Mouse (Mus musculus): ENCODE results near the gene Usf1. TPM values are rescaled to one million over a fixed set of nuclear protein-coding genes. Genes with fewer than 3 reads are reported as not detected.

The Usf1 gene
- 2.3 TPM for polyA plus RNA-seq (2014; fragmentation: Illumina TruSeq; extraction: RNeasy Lipid Tissue Mini Kit (QIAGEN cat#74804); ENCODE audit: low read depth, low replicate concordance)

GRCm38 (mm10) chr1:171410947-171411484 is at the start of gene Usf1:
Gene Usf1 (plus strand): TSS chr1:171411313.

DNA sequence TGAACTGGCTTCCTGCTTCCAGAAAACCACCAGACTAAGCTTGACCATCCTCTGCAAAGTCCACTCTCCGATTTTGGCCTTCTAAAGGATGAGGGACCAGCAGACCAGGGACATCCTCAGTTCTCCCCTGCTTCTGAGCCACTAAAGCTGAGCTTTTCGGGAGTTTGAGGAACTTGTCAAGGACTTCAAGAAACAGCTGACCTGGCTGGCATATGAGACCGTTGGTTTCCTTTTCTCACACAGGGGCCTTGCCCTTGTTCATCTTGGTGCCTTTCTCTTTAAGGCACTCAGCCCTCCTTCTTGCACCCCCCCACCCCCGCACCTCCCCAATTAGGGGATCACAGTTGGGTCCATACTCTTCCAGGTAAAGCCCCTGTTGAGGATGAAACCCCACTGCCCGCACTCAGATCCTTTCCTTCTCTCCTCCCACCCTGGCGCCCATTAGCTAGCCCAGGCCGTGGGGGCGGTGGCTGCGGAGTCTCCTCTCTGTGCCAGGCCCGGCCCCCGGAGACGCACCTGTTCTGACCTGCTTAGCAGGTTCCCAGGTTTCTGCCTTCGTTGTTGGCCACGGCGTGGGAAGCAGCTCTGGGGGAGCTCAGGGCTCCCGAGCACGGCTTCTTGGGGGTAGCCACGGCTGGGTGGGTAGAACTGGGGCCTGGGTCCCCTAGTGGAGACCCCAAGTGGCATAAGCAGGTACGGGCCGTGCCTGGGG is 41.1 kb upstream of the Usf1 start, which contains the start of gene Nectin4:
Nectin4 (plus strand) TSS at position 255 of the 712 bp plus-strand sequence.

GRCm38 (mm10) chr1:171388376-171389102 is 22.6 kb upstream of the Usf1 start, which contains the start of gene Arhgap30:
Gene Arhgap30 (plus strand): TSS chr1:171388954.

GRCm38 (mm10) chr1:171418660-171419059 is 7.5 kb downstream of the Usf1 start, which contains the start of gene Tstd1:
Gene Tstd1 (plus strand): TSS chr1:171418872.

GRCm38 (mm10) chr1:171437264-171438013 is 26.3 kb downstream of the Usf1 start, which contains the start of gene F11r:
Gene F11r (plus strand): TSS chr1:171437535.

Other genes with a start within 250 kb of the Usf1 start
- 14.7 TPM for gene Pcp4l1, start 215.0 kb upstream of the Usf1 start, polyA plus RNA-seq (2014; fragmentation: Illumina TruSeq; extraction: RNeasy Lipid Tissue Mini Kit (QIAGEN cat#74804); ENCODE audit: low read depth, low replicate concordance)
- 117 TPM for gene Nr1i3, start 197.3 kb upstream of the Usf1 start, polyA plus RNA-seq (2014; fragmentation: Illumina TruSeq; extraction: RNeasy Lipid Tissue Mini Kit (QIAGEN cat#74804); ENCODE audit: low read depth, low replicate concordance)
- gene Tomm40l, start 188.8 kb upstream of the Usf1 start, polyA plus RNA-seq (2014; fragmentation: Illumina TruSeq; extraction: RNeasy Lipid Tissue Mini Kit (QIAGEN cat#74804); ENCODE audit: low read depth, low replicate concordance), result 1.2 TPM
- gene Apoa2, start 186.3 kb upstream of the Usf1 start, polyA plus RNA-seq (2014; fragmentation: Illumina TruSeq; extraction: RNeasy Lipid Tissue Mini Kit (QIAGEN cat#74804); ENCODE audit: low read depth, low replicate concordance), result 7,804 TPM
- 20.2 TPM for gene Fcer1g, start 176.9 kb upstream of the Usf1 start, polyA plus RNA-seq (2014; fragmentation: Illumina TruSeq; extraction: RNeasy Lipid Tissue Mini Kit (QIAGEN cat#74804); ENCODE audit: low read depth, low replicate concordance)
- not detected for gene Adamts4, start 160.9 kb upstream of the Usf1 start, polyA plus RNA-seq (2014; fragmentation: Illumina TruSeq; extraction: RNeasy Lipid Tissue Mini Kit (QIAGEN cat#74804); ENCODE audit: low read depth, low replicate concordance)
- gene Ndufs2, start 159.9 kb upstream of the Usf1 start, polyA plus RNA-seq (2014; fragmentation: Illumina TruSeq; extraction: RNeasy Lipid Tissue Mini Kit (QIAGEN cat#74804); ENCODE audit: low read depth, low replicate concordance), result 74.6 TPM
- 3.7 TPM for gene B4galt3, start 141.0 kb upstream of the Usf1 start, polyA plus RNA-seq (2014; fragmentation: Illumina TruSeq; extraction: RNeasy Lipid Tissue Mini Kit (QIAGEN cat#74804); ENCODE audit: low read depth, low replicate concordance)
- 6.1 TPM for gene Ppox, start 130.1 kb upstream of the Usf1 start, polyA plus RNA-seq (2014; fragmentation: Illumina TruSeq; extraction: RNeasy Lipid Tissue Mini Kit (QIAGEN cat#74804); ENCODE audit: low read depth, low replicate concordance)
- gene Usp21, start 123.3 kb upstream of the Usf1 start, polyA plus RNA-seq (2014; fragmentation: Illumina TruSeq; extraction: RNeasy Lipid Tissue Mini Kit (QIAGEN cat#74804); ENCODE audit: low read depth, low replicate concordance), result 10.9 TPM
- 85.2 TPM for gene Ufc1, start 116.3 kb upstream of the Usf1 start, polyA plus RNA-seq (2014; fragmentation: Illumina TruSeq; extraction: RNeasy Lipid Tissue Mini Kit (QIAGEN cat#74804); ENCODE audit: low read depth, low replicate concordance)
- 7.6 TPM for gene Dedd, start 82.2 kb upstream of the Usf1 start, polyA plus RNA-seq (2014; fragmentation: Illumina TruSeq; extraction: RNeasy Lipid Tissue Mini Kit (QIAGEN cat#74804); ENCODE audit: low read depth, low replicate concordance)
- gene Nit1, start 65.7 kb upstream of the Usf1 start, polyA plus RNA-seq (2014; fragmentation: Illumina TruSeq; extraction: RNeasy Lipid Tissue Mini Kit (QIAGEN cat#74804); ENCODE audit: low read depth, low replicate concordance), result 61.0 TPM
- 29.2 TPM for gene Pfdn2, start 65.6 kb upstream of the Usf1 start, polyA plus RNA-seq (2014; fragmentation: Illumina TruSeq; extraction: RNeasy Lipid Tissue Mini Kit (QIAGEN cat#74804); ENCODE audit: low read depth, low replicate concordance)
- not detected for gene Klhdc9, start 50.5 kb upstream of the Usf1 start, polyA plus RNA-seq (2014; fragmentation: Illumina TruSeq; extraction: RNeasy Lipid Tissue Mini Kit (QIAGEN cat#74804); ENCODE audit: low read depth, low replicate concordance)
- not detected for gene Nectin4, start 41.2 kb upstream of the Usf1 start, polyA plus RNA-seq (2014; fragmentation: Illumina TruSeq; extraction: RNeasy Lipid Tissue Mini Kit (QIAGEN cat#74804); ENCODE audit: low read depth, low replicate concordance)
- 1.6 TPM for gene Arhgap30, start 22.4 kb upstream of the Usf1 start, polyA plus RNA-seq (2014; fragmentation: Illumina TruSeq; extraction: RNeasy Lipid Tissue Mini Kit (QIAGEN cat#74804); ENCODE audit: low read depth, low replicate concordance)
- 10.0 TPM for gene Tstd1, start 7.6 kb downstream of the Usf1 start, polyA plus RNA-seq (2014; fragmentation: Illumina TruSeq; extraction: RNeasy Lipid Tissue Mini Kit (QIAGEN cat#74804); ENCODE audit: low read depth, low replicate concordance)
- gene F11r, start 26.2 kb downstream of the Usf1 start, polyA plus RNA-seq (2014; fragmentation: Illumina TruSeq; extraction: RNeasy Lipid Tissue Mini Kit (QIAGEN cat#74804); ENCODE audit: low read depth, low replicate concordance), result 33.1 TPM
- gene Alyref2, start 92.2 kb downstream of the Usf1 start, polyA plus RNA-seq (2014; fragmentation: Illumina TruSeq; extraction: RNeasy Lipid Tissue Mini Kit (QIAGEN cat#74804); ENCODE audit: low read depth, low replicate concordance), result 1.1 TPM
- not detected for gene Itln1, start 124.0 kb downstream of the Usf1 start, polyA plus RNA-seq (2014; fragmentation: Illumina TruSeq; extraction: RNeasy Lipid Tissue Mini Kit (QIAGEN cat#74804); ENCODE audit: low read depth, low replicate concordance)
- gene Cd244a, start 147.9 kb downstream of the Usf1 start, polyA plus RNA-seq (2014; fragmentation: Illumina TruSeq; extraction: RNeasy Lipid Tissue Mini Kit (QIAGEN cat#74804); ENCODE audit: low read depth, low replicate concordance), result not detected
- 1.8 TPM for gene Ly9, start 196.1 kb downstream of the Usf1 start, polyA plus RNA-seq (2014; fragmentation: Illumina TruSeq; extraction: RNeasy Lipid Tissue Mini Kit (QIAGEN cat#74804); ENCODE audit: low read depth, low replicate concordance)
- gene Slamf7, start 241.7 kb downstream of the Usf1 start, polyA plus RNA-seq (2014; fragmentation: Illumina TruSeq; extraction: RNeasy Lipid Tissue Mini Kit (QIAGEN cat#74804); ENCODE audit: low read depth, low replicate concordance), result 0.42 TPM

Measured in liver, adult 10 weeks (tissue).